Mouse (Mus musculus): Measurements from ENCODE around the gene Cenpx. TPM values are rescaled to one million over a fixed set of nuclear protein-coding genes. Genes with fewer than 3 reads are reported as not detected.
A peak's percentile ranks its signal among the peaks of the same experiment; 100 is the strongest.

Gene Cenpx
- total and polyA plus RNA-seq, 2 experiments from 2014 or later: 68.7 to 102 TPM

- H3K36me3 ChIP-seq (replicated peaks; ENCODE audit: control insufficient read depth, insufficient read depth, low read length): peaks cover 13% of the 10 kb centered on the region
- H3K9me3 ChIP-seq (replicated peaks; ENCODE audit: control insufficient read depth, low read length): no peaks in the 10 kb centered on the region
- no peak overlapping the region for H3K4me2 ChIP-seq (ENCODE audit: low read depth, low read length)
- TF ChIP-seq EP300 (IDR thresholded peaks at IDR 0.05; ENCODE audit: low read depth) (no peak), CTCF (IDR thresholded peaks at IDR 0.05; ENCODE audit: low read depth) (no peak)
- no peak overlapping the region for H3K9ac ChIP-seq (replicated peaks; ENCODE audit: low read depth, low read length)
- H3K27ac ChIP-seq (ENCODE audit: low read depth): no peak overlapping the region
- no peak for ATAC-seq (ENCODE audit: insufficient read depth, low read depth)
- H3K27me3 ChIP-seq (ENCODE audit: control insufficient read depth, insufficient read depth, low read length): no peaks in the 10 kb centered on the region
- 87% methylated on average over 9 of the region's 9 CpGs for WGBS
- H3K4me1 ChIP-seq (ENCODE audit: control insufficient read depth, insufficient read depth): peaks cover 16% of the 10 kb centered on the region
- DNase-seq (ENCODE audit: low spot score): no peak
- no peak overlapping the region for H3K4me3 ChIP-seq (ENCODE audit: low read depth, low read length)
Observed at GRCm38 (mm10) chr11:120715131-120715530, 1.6 kb upstream of the Cenpx start.

- no peak for DNase-seq (ENCODE audit: low spot score)
- H3K9ac ChIP-seq (replicated peaks; ENCODE audit: low read depth, low read length): peak overlapping the region; percentile 29; the same call in 1 of the 2 replicates
- no peaks in the 10 kb centered on the region for H3K9me3 ChIP-seq (replicated peaks; ENCODE audit: control insufficient read depth, low read length)
- H3K4me3 ChIP-seq (ENCODE audit: low read depth, low read length): peak overlapping the region; percentile 48
- H3K36me3 ChIP-seq (replicated peaks; ENCODE audit: control insufficient read depth, insufficient read depth, low read length): peaks cover 19% of the 10 kb centered on the region
- H3K27ac ChIP-seq (ENCODE audit: low read depth): no peak overlapping the region
- ATAC-seq (ENCODE audit: insufficient read depth, low read depth): no peak
- 36% methylated on average over 10 of the region's 10 CpGs for WGBS
- TF ChIP-seq CTCF (IDR thresholded peaks at IDR 0.05; ENCODE audit: low read depth) (no peak), EP300 (IDR thresholded peaks at IDR 0.05; ENCODE audit: low read depth) (no peak)
- H3K4me1 ChIP-seq (ENCODE audit: control insufficient read depth, insufficient read depth): peaks cover 16% of the 10 kb centered on the region
- H3K27me3 ChIP-seq (ENCODE audit: control insufficient read depth, insufficient read depth, low read length): no peaks in the 10 kb centered on the region
- peak overlapping the region; percentile 73 for H3K4me2 ChIP-seq (ENCODE audit: low read depth, low read length)
Observed at GRCm38 (mm10) chr11:120714546-120714945, 1.0 kb upstream of the Cenpx start.

- Histone ChIP-seq H3K4me3 (ENCODE audit: low read depth, low read length) (peak overlapping the region; percentile 48), H3K27me3 (ENCODE audit: control insufficient read depth, insufficient read depth, low read length) (no peaks in the 10 kb centered on the region), H3K36me3 (replicated peaks; ENCODE audit: control insufficient read depth, insufficient read depth, low read length) (peaks cover 24% of the 10 kb centered on the region), H3K9me3 (replicated peaks; ENCODE audit: control insufficient read depth, low read length) (no peaks in the 10 kb centered on the region), H3K27ac (ENCODE audit: low read depth) (peak overlapping the region; percentile 71), H3K9ac (replicated peaks; ENCODE audit: low read depth, low read length) (peak overlapping the region; percentile 48), H3K4me2 (ENCODE audit: low read depth, low read length) (peak overlapping the region; percentile 73), H3K4me1 (ENCODE audit: control insufficient read depth, insufficient read depth) (peaks cover 16% of the 10 kb centered on the region)
- TF ChIP-seq EP300 (IDR thresholded peaks at IDR 0.05; ENCODE audit: low read depth) (no peak), CTCF (IDR thresholded peaks at IDR 0.05; ENCODE audit: low read depth) (peak; percentile 71)
- DNase-seq (ENCODE audit: low spot score) (peak; percentile 44), ATAC-seq (ENCODE audit: insufficient read depth, low read depth) (peak; percentile 24)
- under 1% methylated on average over 36 of the region's 38 CpGs for WGBS
Observed at GRCm38 (mm10) chr11:120712771-120713568, 568 bp downstream of the Cenpx start.

GRCm38 (mm10) chr11:120711980-120712604 lies 1.4 kb downstream of the Cenpx start:
- H3K4me2 ChIP-seq (ENCODE audit: low read depth, low read length): no peak overlapping the region
- TF ChIP-seq EP300 (IDR thresholded peaks at IDR 0.05; ENCODE audit: low read depth) (no peak), CTCF (IDR thresholded peaks at IDR 0.05; ENCODE audit: low read depth) (no peak)
- ATAC-seq (ENCODE audit: insufficient read depth, low read depth): no peak
- H3K27me3 ChIP-seq (ENCODE audit: control insufficient read depth, insufficient read depth, low read length): no peaks in the 10 kb centered on the region
- H3K4me1 ChIP-seq (ENCODE audit: control insufficient read depth, insufficient read depth): peaks cover 16% of the 10 kb centered on the region
- no peak overlapping the region for H3K9ac ChIP-seq (replicated peaks; ENCODE audit: low read depth, low read length)
- H3K4me3 ChIP-seq (ENCODE audit: low read depth, low read length): no peak overlapping the region
- 54% methylated on average over 8 of the region's 8 CpGs for WGBS
- no peak for DNase-seq (ENCODE audit: low spot score)
- H3K27ac ChIP-seq (ENCODE audit: low read depth): no peak overlapping the region
- no peaks in the 10 kb centered on the region for H3K9me3 ChIP-seq (replicated peaks; ENCODE audit: control insufficient read depth, low read length)
- peaks cover 19% of the 10 kb centered on the region for H3K36me3 ChIP-seq (replicated peaks; ENCODE audit: control insufficient read depth, insufficient read depth, low read length)

- H3K4me1 ChIP-seq (ENCODE audit: control insufficient read depth, insufficient read depth): peaks cover 16% of the 10 kb centered on the region
- DNase-seq (ENCODE audit: low spot score) (no peak), ATAC-seq (ENCODE audit: insufficient read depth, low read depth) (no peak)
- no peaks in the 10 kb centered on the region for H3K27me3 ChIP-seq (ENCODE audit: control insufficient read depth, insufficient read depth, low read length)
- H3K36me3 ChIP-seq (replicated peaks; ENCODE audit: control insufficient read depth, insufficient read depth, low read length): peaks cover 19% of the 10 kb centered on the region
- no peaks in the 10 kb centered on the region for H3K9me3 ChIP-seq (replicated peaks; ENCODE audit: control insufficient read depth, low read length)
- H3K4me2 ChIP-seq (ENCODE audit: low read depth, low read length): no peak overlapping the region
- no peak for TF ChIP-seq CTCF (IDR thresholded peaks at IDR 0.05; ENCODE audit: low read depth)
- no peak for TF ChIP-seq EP300 (IDR thresholded peaks at IDR 0.05; ENCODE audit: low read depth)
- H3K27ac ChIP-seq (ENCODE audit: low read depth): no peak overlapping the region
- H3K4me3 ChIP-seq (ENCODE audit: low read depth, low read length): no peak overlapping the region
- 79% methylated on average over 5 of the region's 5 CpGs for WGBS
- no peak overlapping the region for H3K9ac ChIP-seq (replicated peaks; ENCODE audit: low read depth, low read length)
Observed at GRCm38 (mm10) chr11:120710672-120711071, 2.9 kb downstream of the Cenpx start.

Data from heart, postnatal 0 days (tissue).